Mouse (Mus musculus): ENCODE measurements around the gene Wdr35. TPM values are rescaled to one million over a fixed set of nuclear protein-coding genes. Genes with fewer than 3 reads are reported as not detected.

The Wdr35 gene
- polyA plus RNA-seq, 1 experiment from 2014 or later: 23.3 TPM

- no peaks in the 10 kb centered on the region for H3K36me3 ChIP-seq (ENCODE audit: control insufficient read depth, insufficient read depth, low read length)
- DNase-seq (ENCODE audit: low spot score, missing footprints) (no peak), ATAC-seq (ENCODE audit: low FRiP score) (no peak)
- no peaks in the 10 kb centered on the region for H3K27me3 ChIP-seq (ENCODE audit: control insufficient read depth, insufficient read depth, low read length)
- no peak overlapping the region for H3K4me2 ChIP-seq
- H3K4me3 ChIP-seq (ENCODE audit: low read depth, low read length): no peak overlapping the region
- WGBS: 92% methylated on average over 3 of the region's 3 CpGs
- H3K9me3 ChIP-seq (ENCODE audit: control insufficient read depth, low read length): no peaks in the 10 kb centered on the region
- no peak overlapping the region for H3K9ac ChIP-seq (ENCODE audit: low read length)
- no peaks in the 10 kb centered on the region for H3K4me1 ChIP-seq (ENCODE audit: control insufficient read depth, insufficient read depth, low read length)
- H3K27ac ChIP-seq (ENCODE audit: low read depth, low read length): no peak overlapping the region
Measured at GRCm38 (mm10) chr12:9077554-9078125, 103.9 kb downstream of the Wdr35 start.

Other genes starting within 250 kb of the Wdr35 start
- gene Sdc1, start 202.6 kb upstream of the Wdr35 start, polyA plus RNA-seq (2014; fragmentation: Nextera tagmentation; extraction: Ambion mirVana): 67.9 and 73.8 TPM in 2 replicates
- 171 and 173 TPM in 2 replicates for gene Laptm4a, start 52.2 kb upstream of the Wdr35 start, polyA plus RNA-seq (2014; fragmentation: Nextera tagmentation; extraction: Ambion mirVana)
- 1.3 and 1.4 TPM in 2 replicates for gene Matn3, start 26.0 kb upstream of the Wdr35 start, polyA plus RNA-seq (2014; fragmentation: Nextera tagmentation; extraction: Ambion mirVana)
- 24.0 and 26.2 TPM in 2 replicates for gene Ttc32, start 56.1 kb downstream of the Wdr35 start, polyA plus RNA-seq (2014; fragmentation: Nextera tagmentation; extraction: Ambion mirVana)

Data from midbrain, embryonic 11.5 days (tissue).